In the genomic region with DNA sequence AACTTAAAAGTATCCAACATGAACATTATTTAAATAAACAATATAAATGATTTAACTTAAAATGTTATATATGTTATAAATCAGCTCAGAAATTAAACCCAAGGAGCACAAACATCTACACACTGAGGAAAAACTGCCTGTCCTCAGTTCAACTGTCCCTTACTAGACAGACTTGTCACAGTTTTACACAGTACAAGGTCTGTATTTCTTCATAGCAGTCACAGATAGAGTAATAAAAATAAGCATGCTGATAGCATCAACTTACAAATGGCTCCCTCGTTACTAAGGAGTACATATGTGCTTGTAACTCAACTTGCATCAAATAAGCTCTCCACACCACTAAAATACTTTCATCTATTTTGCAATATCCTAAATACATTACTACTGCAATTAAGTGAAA, we compare ENCODE assay signal across 31 mouse cellular contexts.
"Had no signal": no experiment of that assay in that cellular context is flagged by ENCODE, and none has a peak within 500 bp of the region (broad histone marks: within the 10 kb centered on the region; RNA-seq: fewer than 3 reads in every experiment).

No protein-coding gene starts in this region.

- H3K4me3 ChIP-seq: limb, embryonic 10.5 days; limb, embryonic 12.5 days; limb, embryonic 13.5 days; limb, embryonic 15.5 days; liver, embryonic 12.5 days; liver, embryonic 13.5 days; liver, embryonic 15.5 days; lung, embryonic 15.5 days; megakaryocyte, embryonic 14.5 days; midbrain, embryonic 10.5 days; midbrain, embryonic 12.5 days; midbrain, embryonic 13.5 days; midbrain, embryonic 15.5 days; myocyte; neural tube, embryonic 12.5 days had no signal

- H3K9ac ChIP-seq: limb, embryonic 12.5 days; limb, embryonic 13.5 days; limb, embryonic 15.5 days; liver, embryonic 12.5 days; liver, embryonic 13.5 days; liver, embryonic 14.5 days; liver, embryonic 15.5 days; lung, embryonic 14.5 days; lung, embryonic 15.5 days; midbrain, embryonic 12.5 days; midbrain, embryonic 13.5 days; midbrain, embryonic 15.5 days; neural tube, embryonic 12.5 days had no signal

- DNase-seq: left cerebral cortex, postnatal 4 days; liver; liver, embryonic 13.5 days; lung, adult 18-20 months; lung, adult 2 months; lung, embryonic 14.5 days; lung, postnatal 10 days; lung, postnatal 14 days; lung, postnatal 36 days; lung, postnatal 4 days; midbrain, embryonic 14.5 days had no signal

- ATAC-seq: liver, embryonic 12.5 days; lung, postnatal 0 days; midbrain, embryonic 13.5 days; midbrain, embryonic 15.5 days; midbrain, embryonic 16.5 days had no signal

- H3K27me3 ChIP-seq: limb, embryonic 12.5 days; limb, embryonic 13.5 days; limb, embryonic 15.5 days; liver, embryonic 12.5 days; liver, embryonic 13.5 days; liver, embryonic 15.5 days; lung, embryonic 15.5 days; megakaryocyte, embryonic 14.5 days; midbrain, embryonic 12.5 days; midbrain, embryonic 13.5 days; midbrain, embryonic 15.5 days; neural tube, embryonic 12.5 days had no signal

- H3K9me3 ChIP-seq: limb, embryonic 10.5 days; limb, embryonic 12.5 days; limb, embryonic 13.5 days; limb, embryonic 15.5 days; liver, embryonic 12.5 days; liver, embryonic 13.5 days; liver, embryonic 15.5 days; lung, embryonic 15.5 days; megakaryocyte, embryonic 14.5 days; midbrain, embryonic 10.5 days; midbrain, embryonic 12.5 days; midbrain, embryonic 13.5 days; midbrain, embryonic 15.5 days; neural tube, embryonic 12.5 days had no signal

- H3K4me2 ChIP-seq: limb, embryonic 12.5 days; limb, embryonic 13.5 days; limb, embryonic 15.5 days; liver, embryonic 11.5 days; liver, embryonic 12.5 days; liver, embryonic 13.5 days; liver, embryonic 15.5 days; lung, embryonic 14.5 days; lung, embryonic 15.5 days; midbrain, embryonic 11.5 days; midbrain, embryonic 12.5 days; midbrain, embryonic 13.5 days; midbrain, embryonic 15.5 days; neural tube, embryonic 12.5 days had no signal

- H3K4me1 ChIP-seq: limb, embryonic 10.5 days; neural tube, embryonic 12.5 days had no signal

- H3K27ac ChIP-seq: limb, embryonic 10.5 days; limb, embryonic 12.5 days; limb, embryonic 13.5 days; limb, embryonic 15.5 days; liver, embryonic 12.5 days; liver, embryonic 13.5 days; liver, embryonic 14.5 days; liver, embryonic 15.5 days; lung, embryonic 15.5 days; macrophage; midbrain, embryonic 10.5 days; midbrain, embryonic 12.5 days; midbrain, embryonic 13.5 days; midbrain, embryonic 15.5 days; neural tube, embryonic 12.5 days had no signal
